Mouse (Mus musculus): ENCODE results near the gene Pex16. TPM values are rescaled to one million over a fixed set of nuclear protein-coding genes. Genes with fewer than 3 reads are reported as not detected.

Pex16 gene
- polyA plus RNA-seq, 1 experiment from 2014 or later = 19.6 TPM

GRCm38 (mm10) chr2:92408309-92409045, 34.0 kb downstream of the Pex16 start:
- no peaks in the 10 kb centered on the region for H3K27me3 ChIP-seq (replicated peaks; ENCODE audit: control insufficient read depth, insufficient read depth, low read length)
- WGBS = 89% methylated on average over 18 of the region's 18 CpGs
- ATAC-seq (ENCODE audit: low read depth) (no peak), DNase-seq (ENCODE audit: low spot score) (no peak)
- H3K4me2 ChIP-seq (ENCODE audit: low read depth, low read length) = no peak overlapping the region
- H3K27ac ChIP-seq (replicated peaks; ENCODE audit: low read depth, low read length) = no peak overlapping the region
- H3K9me3 ChIP-seq (ENCODE audit: control insufficient read depth, low read length) = no peaks in the 10 kb centered on the region
- peaks cover 85% of the 10 kb centered on the region for H3K36me3 ChIP-seq (ENCODE audit: control insufficient read depth, insufficient read depth, low read length)
- no peak overlapping the region for H3K9ac ChIP-seq (ENCODE audit: low read depth, low read length)
- H3K4me3 ChIP-seq (ENCODE audit: low read depth, low read length) = no peak overlapping the region
- no peaks in the 10 kb centered on the region for H3K4me1 ChIP-seq (ENCODE audit: control insufficient read depth, insufficient read depth, low read length)

GRCm38 (mm10) chr2:92411705-92412104, 37.2 kb downstream of the Pex16 start:
- Histone ChIP-seq H3K4me2 (ENCODE audit: low read depth, low read length) (no peak overlapping the region), H3K4me1 (ENCODE audit: control insufficient read depth, insufficient read depth, low read length) (no peaks in the 10 kb centered on the region)
- ATAC-seq (ENCODE audit: low read depth) = no peak

GRCm38 (mm10) chr2:92421723-92422387, 47.4 kb downstream of the Pex16 start:
- Histone ChIP-seq H3K36me3 (ENCODE audit: control insufficient read depth, insufficient read depth, low read length) (peaks cover 93% of the 10 kb centered on the region), H3K9ac (ENCODE audit: low read depth, low read length) (no peak overlapping the region), H3K4me2 (ENCODE audit: low read depth, low read length) (no peak overlapping the region), H3K9me3 (ENCODE audit: control insufficient read depth, low read length) (no peaks in the 10 kb centered on the region), H3K4me3 (ENCODE audit: low read depth, low read length) (no peak overlapping the region), H3K27ac (replicated peaks; ENCODE audit: low read depth, low read length) (no peak overlapping the region), H3K4me1 (ENCODE audit: control insufficient read depth, insufficient read depth, low read length) (peaks cover 18% of the 10 kb centered on the region; the same call in 1 of the 2 replicates), H3K27me3 (replicated peaks; ENCODE audit: control insufficient read depth, insufficient read depth, low read length) (no peaks in the 10 kb centered on the region)
- WGBS = 88% methylated on average over 7 of the region's 7 CpGs
- DNase-seq (ENCODE audit: low spot score) = no peak
- ATAC-seq (ENCODE audit: low read depth) = no peak

More at GRCm38 (mm10) chr2:92411705-92412104, 37.2 kb downstream of the Pex16 start:
- Histone ChIP-seq H3K9ac (ENCODE audit: low read depth, low read length) (no peak overlapping the region), H3K36me3 (ENCODE audit: control insufficient read depth, insufficient read depth, low read length) (peaks cover 92% of the 10 kb centered on the region), H3K27me3 (replicated peaks; ENCODE audit: control insufficient read depth, insufficient read depth, low read length) (no peaks in the 10 kb centered on the region), H3K9me3 (ENCODE audit: control insufficient read depth, low read length) (no peaks in the 10 kb centered on the region), H3K27ac (replicated peaks; ENCODE audit: low read depth, low read length) (no peak overlapping the region), H3K4me3 (ENCODE audit: low read depth, low read length) (no peak overlapping the region)
- 92% methylated on average over 10 of the region's 10 CpGs for WGBS
- no peak for DNase-seq (ENCODE audit: low spot score)

- H3K4me2 ChIP-seq (ENCODE audit: low read depth, low read length) = no peak overlapping the region
- no peak overlapping the region for H3K9ac ChIP-seq (ENCODE audit: low read depth, low read length)
- no peaks in the 10 kb centered on the region for H3K27me3 ChIP-seq (replicated peaks; ENCODE audit: control insufficient read depth, insufficient read depth, low read length)
- no peaks in the 10 kb centered on the region for H3K9me3 ChIP-seq (ENCODE audit: control insufficient read depth, low read length)
- DNase-seq (ENCODE audit: low spot score) = no peak
- H3K4me1 ChIP-seq (ENCODE audit: control insufficient read depth, insufficient read depth, low read length) = peaks cover 24% of the 10 kb centered on the region; the same call in 1 of the 2 replicates
- no peak for ATAC-seq (ENCODE audit: low read depth)
- 74% methylated on average over 10 of the region's 10 CpGs for WGBS
- peaks cover 87% of the 10 kb centered on the region for H3K36me3 ChIP-seq (ENCODE audit: control insufficient read depth, insufficient read depth, low read length)
- no peak overlapping the region for H3K27ac ChIP-seq (replicated peaks; ENCODE audit: low read depth, low read length)
- no peak overlapping the region for H3K4me3 ChIP-seq (ENCODE audit: low read depth, low read length)
Observed at GRCm38 (mm10) chr2:92422388-92423135, 48.1 kb downstream of the Pex16 start.

- Histone ChIP-seq H3K9me3 (ENCODE audit: control insufficient read depth, low read length) (no peaks in the 10 kb centered on the region), H3K9ac (ENCODE audit: low read depth, low read length) (no peak overlapping the region), H3K4me1 (ENCODE audit: control insufficient read depth, insufficient read depth, low read length) (peaks cover 29% of the 10 kb centered on the region; the same call in 1 of the 2 replicates), H3K36me3 (ENCODE audit: control insufficient read depth, insufficient read depth, low read length) (peaks cover 81% of the 10 kb centered on the region), H3K27me3 (replicated peaks; ENCODE audit: control insufficient read depth, insufficient read depth, low read length) (no peaks in the 10 kb centered on the region), H3K27ac (replicated peaks; ENCODE audit: low read depth, low read length) (no peak overlapping the region), H3K4me2 (ENCODE audit: low read depth, low read length) (no peak overlapping the region), H3K4me3 (ENCODE audit: low read depth, low read length) (no peak overlapping the region)
- DNase-seq (ENCODE audit: low spot score) = no peak
- ATAC-seq (ENCODE audit: low read depth) = no peak
- 92% methylated on average over 9 of the region's 9 CpGs for WGBS
Observed at GRCm38 (mm10) chr2:92423156-92423555, 48.7 kb downstream of the Pex16 start.

GRCm38 (mm10) chr2:92423702-92424461, 49.4 kb downstream of the Pex16 start:
- no peak overlapping the region for H3K4me3 ChIP-seq (ENCODE audit: low read depth, low read length)
- WGBS = 78% methylated on average over 9 of the region's 9 CpGs
- peaks cover 36% of the 10 kb centered on the region; the same call in 1 of the 2 replicates for H3K4me1 ChIP-seq (ENCODE audit: control insufficient read depth, insufficient read depth, low read length)
- DNase-seq (ENCODE audit: low spot score) (peak; percentile 66), ATAC-seq (ENCODE audit: low read depth) (no peak)
- H3K9ac ChIP-seq (ENCODE audit: low read depth, low read length) = no peak overlapping the region
- H3K36me3 ChIP-seq (ENCODE audit: control insufficient read depth, insufficient read depth, low read length) = peaks cover 74% of the 10 kb centered on the region
- 0 out of 2 replicates have a peak overlapping the region, but pooled peaks have one; percentile 10 for H3K4me2 ChIP-seq (ENCODE audit: low read depth, low read length)
- H3K27ac ChIP-seq (replicated peaks; ENCODE audit: low read depth, low read length) = peak overlapping the region; percentile 87
- H3K9me3 ChIP-seq (ENCODE audit: control insufficient read depth, low read length) = no peaks in the 10 kb centered on the region
- no peaks in the 10 kb centered on the region for H3K27me3 ChIP-seq (replicated peaks; ENCODE audit: control insufficient read depth, insufficient read depth, low read length)

- peaks cover 38% of the 10 kb centered on the region; the same call in 1 of the 2 replicates for H3K4me1 ChIP-seq (ENCODE audit: control insufficient read depth, insufficient read depth, low read length)
- peak; percentile 90 for DNase-seq (ENCODE audit: low spot score)
- H3K9me3 ChIP-seq (ENCODE audit: control insufficient read depth, low read length) = no peaks in the 10 kb centered on the region
- peaks cover 66% of the 10 kb centered on the region for H3K36me3 ChIP-seq (ENCODE audit: control insufficient read depth, insufficient read depth, low read length)
- peak; percentile 74 for ATAC-seq (ENCODE audit: low read depth)
- H3K4me2 ChIP-seq (ENCODE audit: low read depth, low read length) = 0 out of 2 replicates have a peak overlapping the region, but pooled peaks have one; percentile 10
- no peak overlapping the region for H3K4me3 ChIP-seq (ENCODE audit: low read depth, low read length)
- H3K27me3 ChIP-seq (replicated peaks; ENCODE audit: control insufficient read depth, insufficient read depth, low read length) = no peaks in the 10 kb centered on the region
- WGBS = 75% methylated on average over 9 of the region's 9 CpGs
- H3K27ac ChIP-seq (replicated peaks; ENCODE audit: low read depth, low read length) = peak overlapping the region; percentile 87
- H3K9ac ChIP-seq (ENCODE audit: low read depth, low read length) = no peak overlapping the region
Observed at GRCm38 (mm10) chr2:92424462-92425308, 50.2 kb downstream of the Pex16 start.
